Mouse (Mus musculus): ENCODE data around the gene Herc1. TPM values are rescaled to one million over a fixed set of nuclear protein-coding genes. Genes with fewer than 3 reads are reported as not detected.

Herc1 gene
- polyA plus RNA-seq (2014; fragmentation: Nextera tagmentation; extraction: Ambion mirVana), result 24.9 and 28.2 TPM in 2 replicates

DNA sequence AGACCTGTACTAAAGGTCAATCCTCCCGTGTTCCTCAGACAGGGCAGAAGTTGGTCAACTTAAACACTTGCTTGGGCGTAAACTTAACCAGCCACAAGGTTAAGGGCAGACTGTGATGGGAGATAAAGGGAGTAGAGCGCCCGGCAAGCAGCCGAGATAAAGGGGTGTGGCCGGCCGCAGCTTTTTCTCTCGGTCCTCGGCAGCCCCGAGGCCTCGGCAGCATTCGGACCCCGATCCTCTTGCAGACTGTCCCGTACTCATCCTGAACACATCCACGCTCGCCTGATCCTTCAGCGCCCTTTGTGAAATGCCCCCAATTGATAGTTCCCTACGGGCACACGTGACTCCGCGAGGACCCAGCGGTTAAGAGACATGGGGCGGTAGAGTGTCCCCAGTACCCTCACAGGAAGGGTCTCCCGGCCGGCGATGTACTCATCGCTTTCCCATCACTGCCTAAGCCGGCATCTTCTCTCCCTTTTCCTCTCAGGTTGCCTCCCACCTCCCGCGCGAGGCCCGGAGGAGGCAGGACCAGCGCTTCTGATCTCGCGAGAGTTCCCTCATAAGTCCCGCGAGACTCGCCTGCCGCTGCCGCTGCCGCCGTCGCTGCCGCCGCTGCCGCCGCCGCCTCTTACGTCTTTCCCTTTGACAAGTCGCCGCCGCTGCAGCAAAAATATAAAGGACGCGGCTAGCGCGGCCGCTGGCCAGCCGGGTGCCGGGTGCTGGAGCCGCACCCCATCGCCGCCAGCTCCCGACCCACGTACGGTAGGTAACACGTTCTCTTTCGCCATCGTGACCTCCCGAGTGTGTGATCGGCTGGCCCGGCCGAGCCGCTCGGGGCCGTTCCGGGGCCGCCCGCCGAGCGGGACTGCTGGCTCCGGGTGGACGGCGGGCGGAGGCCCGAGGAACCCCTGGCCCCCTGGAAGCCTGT is at the start of gene Herc1:
Gene Herc1 (plus strand): TSS at position 591 of the 928 bp plus-strand sequence.
- H3K4me1 ChIP-seq (ENCODE audit: control insufficient read depth, insufficient read depth, low read length), result no peaks in the 10 kb centered on the region
- H3K27me3 ChIP-seq (ENCODE audit: control insufficient read depth, insufficient read depth, low read length), result no peaks in the 10 kb centered on the region
- H3K4me2 ChIP-seq (ENCODE audit: low read depth, severe bottlenecking), result peak within 1 kb of the TSS; percentile 67
- ATAC-seq (ENCODE audit: insufficient number of reproducible peaks, low FRiP score, low TSS enrichment, low read depth), result peak; percentile 81
- under 1% methylated on average over 85 of the region's 85 CpGs for WGBS
- peak within 1 kb of the TSS; percentile 96 for H3K9ac ChIP-seq (ENCODE audit: low read length)
- H3K9me3 ChIP-seq (ENCODE audit: control insufficient read depth, low read length), result no peaks in the 10 kb centered on the region
- peak within 1 kb of the TSS; percentile 99 for H3K4me3 ChIP-seq (ENCODE audit: low read depth, low read length)
- no peaks in the 10 kb centered on the region for H3K36me3 ChIP-seq (ENCODE audit: control insufficient read depth, insufficient read depth, low read length)
- peak; percentile 97 for DNase-seq (ENCODE audit: low spot score)
- peak within 1 kb of the TSS; percentile 87 for H3K27ac ChIP-seq (replicated peaks; ENCODE audit: low read depth, low read length)

DNA sequence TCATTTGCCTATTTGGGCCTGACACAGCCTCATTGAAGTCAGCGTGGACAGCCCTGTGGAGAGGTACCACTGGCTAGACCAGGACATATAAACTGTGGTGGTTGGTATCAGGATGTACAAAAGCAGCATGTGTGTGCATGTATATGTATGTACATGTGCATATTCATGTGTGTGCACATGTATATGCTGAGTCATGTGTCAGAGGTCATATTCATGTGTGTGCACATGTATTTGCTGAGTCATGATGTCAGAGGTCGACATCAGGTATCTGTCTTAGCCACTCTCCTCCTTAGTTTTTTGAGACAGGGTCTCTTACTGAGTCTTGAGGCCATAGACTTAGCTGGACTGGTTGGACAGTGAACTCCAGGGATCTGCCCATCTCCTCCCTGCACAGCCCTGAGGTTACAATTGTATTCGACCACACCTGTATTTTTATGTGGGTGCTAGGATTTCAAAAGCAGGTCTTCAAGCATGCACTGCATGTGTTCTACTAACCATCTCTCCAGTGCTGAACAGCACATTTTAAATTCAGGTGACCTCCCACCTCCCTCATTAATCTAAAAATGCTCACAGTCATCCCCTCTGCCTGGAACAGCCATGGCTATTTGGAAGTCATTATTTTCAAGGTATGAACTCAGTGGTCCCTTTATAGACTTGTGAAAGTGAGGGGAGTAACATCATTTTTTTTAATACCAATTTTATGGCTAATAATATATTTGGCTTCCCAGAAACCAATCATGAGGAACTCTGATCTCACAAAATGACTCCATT is 45.7 kb upstream of the Herc1 start:
- no peak for ATAC-seq (ENCODE audit: insufficient number of reproducible peaks, low FRiP score, low TSS enrichment, low read depth)
- Histone ChIP-seq H3K27me3 (ENCODE audit: control insufficient read depth, insufficient read depth, low read length) (no peaks in the 10 kb centered on the region), H3K4me1 (ENCODE audit: control insufficient read depth, insufficient read depth, low read length) (no peaks in the 10 kb centered on the region; the same call in 1 of the 2 replicates), H3K4me2 (ENCODE audit: low read depth, severe bottlenecking) (no peak overlapping the region), H3K9me3 (ENCODE audit: control insufficient read depth, low read length) (no peaks in the 10 kb centered on the region), H3K9ac (ENCODE audit: low read length) (no peak overlapping the region), H3K36me3 (ENCODE audit: control insufficient read depth, insufficient read depth, low read length) (no peaks in the 10 kb centered on the region), H3K4me3 (ENCODE audit: low read depth, low read length) (no peak overlapping the region), H3K27ac (replicated peaks; ENCODE audit: low read depth, low read length) (no peak overlapping the region)
- WGBS, result 89% methylated on average over 3 of the region's 3 CpGs
- DNase-seq (ENCODE audit: low spot score), result no peak

DNA sequence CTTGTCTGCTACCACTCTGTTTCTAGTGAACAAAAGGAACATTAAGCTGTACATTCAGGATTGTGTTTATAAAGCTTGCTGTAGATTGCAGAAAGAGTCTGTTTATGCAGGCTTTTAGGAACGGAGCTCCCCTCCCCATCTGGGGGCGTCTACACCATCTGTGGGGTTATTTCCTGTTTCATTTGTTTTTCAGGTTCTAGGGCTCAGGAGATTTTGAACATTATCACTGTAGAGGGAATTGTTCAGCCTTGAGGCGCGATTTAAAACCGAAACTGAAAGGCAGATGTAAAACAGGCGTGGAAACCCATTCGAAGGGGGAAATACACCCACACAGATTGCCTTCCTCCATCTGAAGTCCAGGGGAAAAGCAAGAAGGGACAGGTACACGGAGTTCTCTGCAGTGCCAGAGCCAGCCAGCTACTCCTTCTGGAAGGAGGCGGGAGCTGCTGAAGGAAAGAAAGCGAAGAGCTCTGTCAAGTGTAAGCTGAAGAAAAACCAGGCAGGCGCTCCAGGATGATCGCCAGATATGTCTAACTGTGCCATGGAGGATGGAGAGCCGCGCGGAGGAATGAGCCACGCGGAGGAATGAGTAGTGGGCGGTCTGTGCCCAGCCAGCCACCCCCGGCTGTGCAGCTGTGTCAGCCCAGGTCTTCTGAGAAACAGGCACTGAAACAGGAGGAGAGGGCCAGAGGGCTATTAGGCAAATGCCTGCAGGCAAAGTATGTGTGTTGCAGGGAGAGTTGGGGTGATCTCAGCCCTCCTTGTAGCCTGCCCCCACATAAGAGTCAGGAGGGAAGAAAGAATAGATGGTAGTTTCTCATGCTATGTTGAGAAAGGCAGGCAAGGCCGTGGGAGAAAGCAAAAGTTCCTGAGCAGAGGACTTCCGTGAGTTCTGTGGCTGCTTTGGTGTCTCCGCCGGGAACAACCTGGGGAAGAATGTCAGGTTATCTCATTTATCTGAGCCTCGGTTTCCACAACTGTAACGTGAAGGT is 44.8 kb upstream of the Herc1 start:
- no peaks in the 10 kb centered on the region for H3K27me3 ChIP-seq (ENCODE audit: control insufficient read depth, insufficient read depth, low read length)
- DNase-seq (ENCODE audit: low spot score) (peak; percentile 29), ATAC-seq (ENCODE audit: insufficient number of reproducible peaks, low FRiP score, low TSS enrichment, low read depth) (no peak)
- H3K4me3 ChIP-seq (ENCODE audit: low read depth, low read length), result no peak overlapping the region
- no peak overlapping the region for H3K27ac ChIP-seq (replicated peaks; ENCODE audit: low read depth, low read length)
- no peak overlapping the region for H3K9ac ChIP-seq (ENCODE audit: low read length)
- H3K4me2 ChIP-seq (ENCODE audit: low read depth, severe bottlenecking), result no peak overlapping the region; the same call in 1 of the 2 replicates
- no peaks in the 10 kb centered on the region for H3K36me3 ChIP-seq (ENCODE audit: control insufficient read depth, insufficient read depth, low read length)
- WGBS, result 52% methylated on average over 25 of the region's 25 CpGs
- H3K9me3 ChIP-seq (ENCODE audit: control insufficient read depth, low read length), result no peaks in the 10 kb centered on the region
- H3K4me1 ChIP-seq (ENCODE audit: control insufficient read depth, insufficient read depth, low read length), result no peaks in the 10 kb centered on the region; the same call in 1 of the 2 replicates

DNA sequence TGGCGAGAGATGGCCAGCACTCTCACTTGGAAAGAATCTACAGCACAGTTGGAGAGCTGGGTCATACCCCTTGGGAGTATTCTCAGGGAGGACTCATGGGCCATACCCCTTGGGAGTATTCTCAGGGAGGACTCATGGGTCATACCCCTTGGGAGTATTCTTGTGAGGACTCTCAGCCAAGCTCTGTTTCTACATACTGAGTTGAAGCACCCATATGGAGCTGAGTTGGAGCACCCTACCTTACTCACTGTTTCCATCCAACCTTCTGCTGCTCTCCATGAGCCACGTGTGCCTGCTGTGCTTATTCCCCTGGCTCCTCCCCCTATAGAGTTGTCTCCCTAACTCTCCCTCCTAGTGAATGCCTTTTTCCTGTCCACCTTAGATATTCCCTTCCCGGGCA is 43.8 kb upstream of the Herc1 start:
- Histone ChIP-seq H3K36me3 (ENCODE audit: control insufficient read depth, insufficient read depth, low read length) (no peaks in the 10 kb centered on the region), H3K4me1 (ENCODE audit: control insufficient read depth, insufficient read depth, low read length) (no peaks in the 10 kb centered on the region; the same call in 1 of the 2 replicates), H3K4me2 (ENCODE audit: low read depth, severe bottlenecking) (no peak overlapping the region), H3K27ac (replicated peaks; ENCODE audit: low read depth, low read length) (no peak overlapping the region), H3K9me3 (ENCODE audit: control insufficient read depth, low read length) (no peaks in the 10 kb centered on the region), H3K4me3 (ENCODE audit: low read depth, low read length) (no peak overlapping the region), H3K9ac (ENCODE audit: low read length) (no peak overlapping the region), H3K27me3 (ENCODE audit: control insufficient read depth, insufficient read depth, low read length) (no peaks in the 10 kb centered on the region)
- 76% methylated on average over 3 of the region's 3 CpGs for WGBS
- DNase-seq (ENCODE audit: low spot score), result no peak
- ATAC-seq (ENCODE audit: insufficient number of reproducible peaks, low FRiP score, low TSS enrichment, low read depth), result no peak

DNA sequence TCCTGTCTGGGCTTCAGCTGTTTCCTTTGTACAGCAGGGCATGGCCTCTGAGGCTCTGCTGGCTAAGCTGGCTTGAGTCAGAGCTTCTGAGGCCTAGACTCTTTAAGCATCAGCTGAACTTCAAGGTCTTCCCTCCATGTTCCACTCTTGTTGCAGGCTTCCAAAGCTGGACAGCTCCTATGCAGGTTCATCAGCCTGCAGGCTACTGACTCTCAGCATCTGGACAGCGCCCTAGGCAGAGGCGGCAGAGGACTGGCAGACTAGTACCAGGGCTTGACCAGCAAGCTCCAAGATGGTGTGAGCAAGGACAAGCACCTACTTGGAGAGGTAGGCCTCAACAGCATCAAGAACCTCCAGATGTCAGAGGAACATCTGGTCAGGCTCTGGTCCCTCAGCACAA is 42.9 kb upstream of the Herc1 start:
- Histone ChIP-seq H3K9ac (ENCODE audit: low read length) (no peak overlapping the region), H3K27me3 (ENCODE audit: control insufficient read depth, insufficient read depth, low read length) (no peaks in the 10 kb centered on the region), H3K36me3 (ENCODE audit: control insufficient read depth, insufficient read depth, low read length) (no peaks in the 10 kb centered on the region), H3K4me2 (ENCODE audit: low read depth, severe bottlenecking) (no peak overlapping the region), H3K9me3 (ENCODE audit: control insufficient read depth, low read length) (no peaks in the 10 kb centered on the region), H3K4me3 (ENCODE audit: low read depth, low read length) (no peak overlapping the region), H3K4me1 (ENCODE audit: control insufficient read depth, insufficient read depth, low read length) (no peaks in the 10 kb centered on the region; the same call in 1 of the 2 replicates), H3K27ac (replicated peaks; ENCODE audit: low read depth, low read length) (no peak overlapping the region)
- ATAC-seq (ENCODE audit: insufficient number of reproducible peaks, low FRiP score, low TSS enrichment, low read depth) (0 out of 2 replicates have a peak, but pooled peaks have one; percentile 47), DNase-seq (ENCODE audit: low spot score) (peak; percentile 83)
- whole genome bisulfite sequencing, result 17% methylated on average over 2 of the region's 2 CpGs

DNA sequence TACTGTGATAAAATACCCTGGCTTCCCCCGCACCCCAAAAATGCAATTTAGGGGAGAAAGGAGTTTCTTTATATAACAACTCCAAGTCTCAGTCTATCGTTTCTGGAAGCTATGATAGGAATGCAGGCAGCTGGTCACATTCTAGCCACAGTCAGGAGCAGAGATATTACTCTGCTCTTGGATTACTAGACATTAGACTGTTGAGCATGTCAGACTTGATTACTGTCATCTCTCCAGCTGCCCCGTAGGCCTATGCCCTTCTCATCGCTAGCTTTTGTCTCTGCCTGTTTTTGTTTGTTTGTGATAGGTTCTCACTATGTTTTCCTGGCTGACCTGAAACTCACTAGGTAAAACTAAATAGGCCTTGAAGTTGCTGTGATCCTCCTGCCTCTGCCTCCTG is 41.5 kb upstream of the Herc1 start:
- H3K36me3 ChIP-seq (ENCODE audit: control insufficient read depth, insufficient read depth, low read length), result no peaks in the 10 kb centered on the region
- no peak for ATAC-seq (ENCODE audit: insufficient number of reproducible peaks, low FRiP score, low TSS enrichment, low read depth)
- H3K9ac ChIP-seq (ENCODE audit: low read length), result no peak overlapping the region
- H3K9me3 ChIP-seq (ENCODE audit: control insufficient read depth, low read length), result no peaks in the 10 kb centered on the region
- H3K4me1 ChIP-seq (ENCODE audit: control insufficient read depth, insufficient read depth, low read length), result no peaks in the 10 kb centered on the region; the same call in 1 of the 2 replicates
- DNase-seq (ENCODE audit: low spot score), result no peak
- no peaks in the 10 kb centered on the region for H3K27me3 ChIP-seq (ENCODE audit: control insufficient read depth, insufficient read depth, low read length)
- WGBS, result 87% methylated on average over 4 of the region's 4 CpGs
- H3K4me3 ChIP-seq (ENCODE audit: low read depth, low read length), result no peak overlapping the region
- no peak overlapping the region for H3K4me2 ChIP-seq (ENCODE audit: low read depth, severe bottlenecking)
- no peak overlapping the region for H3K27ac ChIP-seq (replicated peaks; ENCODE audit: low read depth, low read length)

DNA sequence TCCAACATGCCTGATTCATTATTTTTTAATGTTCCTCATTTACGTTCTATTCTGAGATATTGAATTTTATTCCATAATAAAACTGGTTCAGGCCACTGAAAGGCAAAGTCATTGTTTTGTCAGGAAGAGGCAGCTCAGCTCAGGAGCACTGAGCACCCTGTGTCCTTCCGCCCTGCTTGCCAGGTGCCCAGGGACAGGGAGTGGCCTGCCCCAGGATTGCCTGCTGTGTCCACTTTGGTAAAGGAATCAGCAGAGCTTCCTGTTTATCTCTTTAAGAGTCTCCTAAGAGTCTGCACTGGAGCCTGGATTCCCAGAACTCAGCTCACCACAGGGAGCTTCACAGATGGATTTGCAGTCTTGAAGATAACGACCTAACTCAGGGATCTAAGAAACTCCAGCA is 38.8 kb upstream of the Herc1 start:
- WGBS, result 47% methylated on average over 3 of the region's 3 CpGs
- no peak for ATAC-seq (ENCODE audit: insufficient number of reproducible peaks, low FRiP score, low TSS enrichment, low read depth)
- Histone ChIP-seq H3K4me1 (ENCODE audit: control insufficient read depth, insufficient read depth, low read length) (no peaks in the 10 kb centered on the region), H3K36me3 (ENCODE audit: control insufficient read depth, insufficient read depth, low read length) (no peaks in the 10 kb centered on the region), H3K4me2 (ENCODE audit: low read depth, severe bottlenecking) (no peak overlapping the region), H3K4me3 (ENCODE audit: low read depth, low read length) (no peak overlapping the region), H3K27ac (replicated peaks; ENCODE audit: low read depth, low read length) (no peak overlapping the region), H3K9ac (ENCODE audit: low read length) (no peak overlapping the region), H3K27me3 (ENCODE audit: control insufficient read depth, insufficient read depth, low read length) (no peaks in the 10 kb centered on the region), H3K9me3 (ENCODE audit: control insufficient read depth, low read length) (no peaks in the 10 kb centered on the region)
- no peak for DNase-seq (ENCODE audit: low spot score)
